Mouse (Mus musculus) left cerebral cortex, postnatal 25 days (tissue): ENCODE data around the gene Olfr559. TPM values are rescaled to one million over a fixed set of nuclear protein-coding genes. Genes with fewer than 3 reads are reported as not detected.

Experiments used
- DNase-seq, 2 experiments: peaks; one replicate each; pipeline ENCODE4 v3.0.0; 2022; ENCODE audit warnings: low spot score in 2 of 2, mixed read lengths in 1 of 2
- intact Hi-C: fragments of 180-260 bp; cut with DNase I; formaldehyde crosslinking; loops from one replicate; pipeline ENCODE4 v1.15.1; 2025
- total RNA-seq, 2 experiments: library from RNA; stranded (reverse); gene quantifications; 2 replicates each; pipeline ENCODE4 v1.2.3; 2021

The Olfr559 gene
- total RNA-seq: not detected

DNA sequence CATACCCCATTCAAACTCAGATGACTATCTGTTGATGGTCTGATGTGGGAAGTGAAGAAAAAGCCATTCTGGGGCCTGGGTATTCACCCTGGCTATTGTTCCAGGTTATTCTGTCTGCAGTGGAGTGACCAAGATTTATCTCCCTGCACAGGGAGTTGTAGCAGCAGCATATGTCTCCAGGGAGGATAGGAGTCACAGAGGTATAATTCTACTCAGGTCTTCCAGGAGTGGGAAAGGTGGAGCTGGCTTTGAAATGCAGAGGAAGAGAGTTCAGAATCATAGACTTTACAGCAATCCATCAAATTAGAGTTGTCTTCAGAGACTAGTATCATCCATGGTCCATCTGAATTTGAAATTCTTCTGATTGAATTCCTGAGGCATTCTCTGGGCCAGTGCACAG, at the start of gene Olfr559:
TSS of gene Olfr559 (minus strand) at position 101 of the 400 bp plus-strand sequence.
- intact Hi-C loops: no loop called here
- no peak for DNase-seq

GRCm38 (mm10) chr7:102770921-102771320, 43.6 kb upstream of the Olfr559 start, which contains the start of gene Olfr561:
Olfr561 (plus strand) TSS chr7:102771221.
- no peak for DNase-seq
- intact Hi-C loops: no loop called here

DNA sequence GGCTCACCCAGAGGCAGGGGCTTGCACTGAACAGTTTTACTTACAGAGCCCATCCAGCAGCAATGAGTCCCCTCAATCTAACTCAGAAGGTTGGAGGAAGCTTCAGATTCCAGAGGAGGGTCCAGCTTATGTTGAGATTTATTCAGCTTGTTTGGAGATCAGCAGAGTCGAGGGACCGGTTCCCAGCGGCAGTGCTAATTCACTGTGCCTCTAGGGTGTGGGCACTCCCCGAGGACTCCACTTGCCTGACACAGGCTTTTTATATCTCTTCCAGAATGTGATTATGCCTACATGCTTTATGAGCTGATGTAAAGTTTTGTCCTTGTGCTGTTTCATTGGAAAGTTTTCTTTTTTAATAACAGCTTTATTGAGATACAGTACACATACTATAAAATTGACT, 32.0 kb upstream of the Olfr559 start, which contains the start of the genes Olfr560 and Olfr78:
TSS of gene Olfr560 (minus strand) at position 101 of the 400 bp plus-strand sequence.
TSS of gene Olfr78 (minus strand) at position 206 of the 400 bp plus-strand sequence.
- intact Hi-C loops: no loop called here
- DNase-seq: peak in 1 of 2 experiments; percentile 14

- no peak for DNase-seq
- intact Hi-C loops: no loop called here
Observed at GRCm38 (mm10) chr7:102752086-102752485, 24.8 kb upstream of the Olfr559 start.

- intact Hi-C loops: no loop called here
- DNase-seq: no peak
Observed at GRCm38 (mm10) chr7:102737705-102738104, 10.4 kb upstream of the Olfr559 start.

GRCm38 (mm10) chr7:102733793-102734192, 6.5 kb upstream of the Olfr559 start:
- no peak for DNase-seq
- intact Hi-C loops: no loop called here

DNA sequence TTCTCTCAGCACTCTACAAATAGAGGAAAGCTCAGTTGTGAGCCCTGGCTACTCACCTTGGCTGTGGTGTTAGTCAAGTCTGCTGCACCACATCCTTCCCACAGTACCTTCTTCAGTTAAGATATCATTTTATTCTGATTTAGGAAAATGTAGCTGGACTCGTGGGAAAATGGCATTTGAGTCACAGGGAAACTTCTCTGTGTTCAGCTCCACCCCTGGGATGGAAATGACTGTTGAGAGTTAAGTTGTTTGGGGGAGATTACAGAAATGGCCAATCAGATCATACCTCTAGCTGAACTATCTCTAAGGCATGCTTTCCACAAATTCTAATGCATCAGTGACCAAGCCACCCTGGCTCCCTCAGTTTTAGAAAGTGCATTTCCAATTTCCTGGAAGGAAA, 8.3 kb downstream of the Olfr559 start, which contains the start of gene Olfr33:
TSS of gene Olfr33 (minus strand) at position 101 of the 400 bp plus-strand sequence.
- intact Hi-C loops: no loop called here
- no peak for DNase-seq

DNA sequence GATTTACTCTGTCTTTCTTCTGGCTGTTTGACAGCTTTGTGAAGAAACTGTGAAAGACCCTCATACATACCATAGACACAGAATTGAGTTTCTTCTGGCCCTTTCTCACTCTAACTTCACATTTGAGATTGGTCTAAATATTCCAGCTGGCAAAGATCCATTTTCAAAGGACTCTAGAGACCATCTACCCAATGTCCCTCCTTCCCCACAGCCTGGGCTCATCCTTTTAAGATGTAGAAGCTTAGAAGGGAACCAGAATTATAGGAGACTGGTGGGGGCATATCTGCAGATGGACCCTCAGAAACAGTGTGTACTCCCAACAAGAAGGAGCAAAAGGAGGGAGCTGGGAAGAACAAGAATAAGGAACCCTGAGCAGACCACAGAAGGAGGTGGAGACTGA, 25.4 kb downstream of the Olfr559 start, which contains the start of gene Olfr558:
TSS of gene Olfr558 (plus strand) at position 301 of the 400 bp plus-strand sequence.
- DNase-seq: no peak
- intact Hi-C loops: no loop called here

DNA sequence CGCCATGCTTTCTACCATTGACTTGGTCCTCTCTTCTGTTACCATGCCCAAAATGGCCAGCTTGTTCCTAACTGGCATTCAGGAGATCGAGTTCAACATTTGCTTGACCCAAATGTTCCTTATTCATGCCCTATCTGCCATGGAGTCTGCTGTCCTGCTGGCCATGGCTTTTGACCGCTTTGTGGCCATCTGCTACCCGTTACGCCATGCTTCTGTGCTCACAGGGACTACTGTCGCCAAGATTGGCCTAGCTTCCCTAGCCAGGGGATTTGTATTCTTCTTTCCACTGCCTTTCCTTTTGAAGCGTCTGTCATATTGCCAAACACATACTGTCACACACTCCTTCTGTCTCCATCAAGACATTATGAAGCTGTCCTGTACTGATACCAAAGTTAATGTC, 28.8 kb downstream of the Olfr559 start:
- intact Hi-C loops: no loop called here
- DNase-seq: no peak

DNA sequence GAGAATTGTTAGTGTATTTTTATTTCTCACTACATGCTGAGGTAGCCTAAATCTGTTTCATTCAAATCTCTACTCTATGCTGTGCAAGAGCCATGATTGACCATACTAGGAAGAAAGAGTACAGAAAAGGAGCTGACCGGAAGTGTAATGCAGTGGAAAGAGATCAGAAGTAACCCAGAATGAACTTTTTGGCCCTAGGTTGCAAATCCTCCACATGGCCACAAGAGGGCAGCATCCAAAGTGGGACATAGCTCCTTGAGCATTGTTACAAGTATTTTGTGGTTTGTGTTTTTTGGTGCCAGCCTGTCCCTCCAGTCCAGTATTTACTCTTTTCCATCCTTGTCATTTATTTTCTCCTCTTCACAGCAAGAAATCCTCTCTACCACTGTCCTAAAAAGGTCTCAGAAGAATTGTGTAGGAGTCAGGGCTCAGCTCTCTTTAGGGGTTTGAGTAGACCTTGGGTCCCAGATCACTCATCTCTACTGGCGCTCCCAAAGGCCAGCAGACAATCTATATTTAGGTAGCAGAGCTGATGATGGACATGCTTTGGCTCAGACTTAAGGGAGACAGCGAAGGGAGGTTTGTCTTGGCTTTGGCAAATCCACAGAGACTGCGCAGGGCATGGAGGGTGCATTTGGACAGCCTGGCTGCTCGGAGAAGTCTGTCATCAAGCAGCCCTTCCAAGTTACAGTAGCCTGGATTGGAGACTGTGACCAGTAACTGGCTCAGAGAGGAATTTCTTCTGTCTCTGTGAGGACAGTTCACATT, 31.7 kb downstream of the Olfr559 start, which contains the start of gene Olfr557:
TSS of gene Olfr557 (plus strand) at position 553 of the 768 bp plus-strand sequence.
- intact Hi-C loops: loop anchor here (2.0 kb wide), 1 partner anchor 221 kb away; the partner anchor contains the start of gene Olfr571
- DNase-seq: peak; percentile 24 to 31

DNA sequence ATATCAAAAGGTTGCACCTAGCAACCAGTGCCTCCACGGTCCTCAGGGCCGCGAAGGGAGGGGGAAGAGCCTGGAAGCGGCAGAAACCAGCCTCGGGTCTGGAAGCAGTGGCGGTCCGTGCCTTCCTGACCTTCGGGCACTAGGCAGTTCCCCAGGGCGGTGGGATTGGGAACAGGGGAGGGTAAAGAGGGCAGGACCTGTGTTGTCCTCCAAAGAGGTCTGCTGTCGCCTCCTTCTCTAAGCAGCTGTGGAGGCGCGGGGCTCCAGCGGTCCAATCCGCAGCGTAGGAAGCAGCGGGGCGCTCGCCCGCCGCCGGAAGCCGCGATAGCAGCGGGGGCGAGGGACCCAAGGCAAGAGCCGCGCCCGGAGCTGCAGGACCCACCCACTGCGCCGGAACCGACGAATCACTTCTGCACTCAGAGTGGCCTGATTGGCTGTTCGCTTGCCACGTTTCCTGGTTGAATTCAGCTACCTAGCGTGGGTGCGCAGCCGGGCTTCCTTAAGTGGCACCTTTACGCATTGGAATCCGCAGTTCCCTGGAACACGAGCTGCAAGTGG, 40.3 kb downstream of the Olfr559 start, which contains the start of gene Trim68:
TSS of gene Trim68 (minus strand) at position 384 of the 558 bp plus-strand sequence.
- peak; percentile 88 to 97 for DNase-seq
- intact Hi-C loops: no loop called here

GRCm38 (mm10) chr7:102681916-102682315, 45.4 kb downstream of the Olfr559 start:
- DNase-seq: no peak
- intact Hi-C loops: no loop called here

GRCm38 (mm10) chr7:102676225-102676624, 51.1 kb downstream of the Olfr559 start:
- DNase-seq: no peak

More at GRCm38 (mm10) chr7:102676225-102676624, 51.1 kb downstream of the Olfr559 start:
- intact Hi-C loops: no loop called here

Other genes starting within 250 kb of the Olfr559 start
- gene Olfr543, start 245.8 kb downstream of the Olfr559 start, total RNA-seq: not detected
- not detected for gene Olfr544, start 239.2 kb downstream of the Olfr559 start, total RNA-seq
- not detected for gene Olfr545, start 227.9 kb downstream of the Olfr559 start, total RNA-seq
- not detected for gene Olfr547, start 192.7 kb downstream of the Olfr559 start, total RNA-seq
- gene Olfr548-ps1, start 186.6 kb downstream of the Olfr559 start, total RNA-seq: not detected
- not detected for gene Olfr549, start 177.6 kb downstream of the Olfr559 start, total RNA-seq
- gene Trim21, start 162.0 kb downstream of the Olfr559 start, total RNA-seq: 1 to 10 TPM; 2.7 to 4.2 TPM
- under 1 TPM; 0.23 to 0.41 TPM for gene Olfr550, start 156.0 kb downstream of the Olfr559 start, total RNA-seq
- gene Olfr551, start 135.6 kb downstream of the Olfr559 start, total RNA-seq: not detected
- under 1 TPM; 0.11 to 0.14 TPM for gene Olfr552, start 129.7 kb downstream of the Olfr559 start, total RNA-seq
- not detected for gene Olfr553, start 109.3 kb downstream of the Olfr559 start, total RNA-seq
- gene Olfr554, start 89.1 kb downstream of the Olfr559 start, total RNA-seq: not detected
- gene Olfr555, start 68.7 kb downstream of the Olfr559 start, total RNA-seq: not detected
- gene Olfr556, start 62.6 kb downstream of the Olfr559 start, total RNA-seq: not detected
- gene Trim68, start 40.2 kb downstream of the Olfr559 start, total RNA-seq: 1 to 10 TPM; 4.1 to 5.3 TPM
- not detected for gene Olfr557, start 31.6 kb downstream of the Olfr559 start, total RNA-seq
- under 1 TPM; 0.27 to 0.37 TPM for gene Olfr558, start 25.3 kb downstream of the Olfr559 start, total RNA-seq
- gene Olfr33, start 8.4 kb downstream of the Olfr559 start, total RNA-seq: not detected
- under 1 TPM in 1 of 2 experiments, not detected in 1; 0.16 TPM for gene Olfr560, start 31.9 kb upstream of the Olfr559 start, total RNA-seq
- gene Olfr78, start 32.0 kb upstream of the Olfr559 start, total RNA-seq: under 1 TPM; 0.57 to 0.92 TPM
- gene Olfr561, start 43.7 kb upstream of the Olfr559 start, total RNA-seq: not detected
- not detected for gene Olfr564, start 76.0 kb upstream of the Olfr559 start, total RNA-seq
- gene Olfr566, start 131.3 kb upstream of the Olfr559 start, total RNA-seq: not detected
- gene Olfr568, start 149.6 kb upstream of the Olfr559 start, total RNA-seq: not detected
- not detected for gene Olfr569, start 163.4 kb upstream of the Olfr559 start, total RNA-seq
- gene Olfr570, start 167.1 kb upstream of the Olfr559 start, total RNA-seq: not detected
- not detected for gene Olfr571, start 190.0 kb upstream of the Olfr559 start, total RNA-seq
- not detected for gene Olfr572, start 196.9 kb upstream of the Olfr559 start, total RNA-seq
- gene Olfr573-ps1, start 215.1 kb upstream of the Olfr559 start, total RNA-seq: not detected
- gene Olfr574, start 221.0 kb upstream of the Olfr559 start, total RNA-seq: not detected
- gene Olfr575, start 231.3 kb upstream of the Olfr559 start, total RNA-seq: not detected
- not detected for gene Olfr576, start 235.2 kb upstream of the Olfr559 start, total RNA-seq
- gene Olfr577, start 248.5 kb upstream of the Olfr559 start, total RNA-seq: not detected